Mouse (Mus musculus) right cerebral cortex, postnatal 36 days (tissue): Measurements from ENCODE around the gene Prss34.

Experiments
- DNase-seq, 2 experiments: peaks; one replicate each; pipeline ENCODE4 v3.0.0; 2022; ENCODE audit warnings: low spot score in 2 of 2, mixed read lengths in 1 of 2

The Prss34 gene

GRCm38 (mm10) chr17:25298094-25298493 is at the start of gene Prss34:
Prss34 (plus strand) TSS chr17:25298394.
- no peak for DNase-seq

GRCm38 (mm10) chr17:25250181-25250835 is 47.9 kb upstream of the Prss34 start:
- no peak for DNase-seq

GRCm38 (mm10) chr17:25252643-25253042 is 45.6 kb upstream of the Prss34 start:
- DNase-seq, result no peak

- DNase-seq, result no peak
These were observed 44.4 kb upstream of the Prss34 start for GRCm38 (mm10) chr17:25253760-25254159.

GRCm38 (mm10) chr17:25255110-25255509 is 43.1 kb upstream of the Prss34 start:
- DNase-seq, result no peak

GRCm38 (mm10) chr17:25256140-25256754 is 41.9 kb upstream of the Prss34 start, which contains the start of gene Baiap3:
Baiap3 (minus strand) TSS chr17:25256364.
- no peak for DNase-seq

- no peak for DNase-seq
These were observed 40.4 kb upstream of the Prss34 start for GRCm38 (mm10) chr17:25257804-25258261.

- DNase-seq, result no peak
These were observed 33.7 kb upstream of the Prss34 start for GRCm38 (mm10) chr17:25264453-25264852.

GRCm38 (mm10) chr17:25270795-25271335 is 27.3 kb upstream of the Prss34 start:
- no peak for DNase-seq

GRCm38 (mm10) chr17:25272326-25272725 is 25.9 kb upstream of the Prss34 start:
- no peak for DNase-seq

- DNase-seq, result peak; percentile 83 to 85
These were observed 25.1 kb upstream of the Prss34 start for GRCm38 (mm10) chr17:25272951-25273705.

- DNase-seq, result peak; percentile 90 to 91
These were observed 24.3 kb upstream of the Prss34 start for GRCm38 (mm10) chr17:25273706-25274501.

- DNase-seq, result no peak
These were observed 23.4 kb upstream of the Prss34 start, which contains the start of gene Ube2i for GRCm38 (mm10) chr17:25274571-25275346. Ube2i (minus strand) TSS chr17:25274622.

- DNase-seq, result no peak
These were observed 22.4 kb upstream of the Prss34 start for GRCm38 (mm10) chr17:25275833-25276232.

- DNase-seq, result no peak
These were observed 16.1 kb upstream of the Prss34 start for GRCm38 (mm10) chr17:25282133-25282532.

- DNase-seq, result no peak
These were observed 13.2 kb upstream of the Prss34 start for GRCm38 (mm10) chr17:25285033-25285432.

- peak in 1 of 2 experiments; percentile 30 for DNase-seq
These were observed 9.4 kb upstream of the Prss34 start for GRCm38 (mm10) chr17:25288842-25289241.

GRCm38 (mm10) chr17:25290411-25290810 is 7.8 kb upstream of the Prss34 start:
- DNase-seq, result no peak

- no peak for DNase-seq
These were observed 4.7 kb upstream of the Prss34 start for GRCm38 (mm10) chr17:25293495-25293894.

GRCm38 (mm10) chr17:25294111-25294510 is 4.1 kb upstream of the Prss34 start:
- DNase-seq, result no peak

GRCm38 (mm10) chr17:25308346-25308745 is 10.2 kb downstream of the Prss34 start, which contains the start of gene Prss28:
Prss28 (plus strand) TSS chr17:25308646.
- no peak for DNase-seq
